Mouse (Mus musculus): Measurements from ENCODE around the gene Thada. TPM values are rescaled to one million over a fixed set of nuclear protein-coding genes. Genes with fewer than 3 reads are reported as not detected.
A peak's percentile ranks its signal among the peaks of the same experiment; 100 is the strongest.

Thada gene
- polyA plus RNA-seq, 2 experiments, result 9.1 to 9.7 TPM

GRCm38 (mm10) chr17:84151306-84151705 lies 314.7 kb downstream of the Thada start:
- Histone ChIP-seq H3K9me3 (ENCODE audit: control insufficient read depth, low read length) (no peaks in the 10 kb centered on the region), H3K9ac (ENCODE audit: low read depth, low read length, severe bottlenecking) (no peak overlapping the region), H3K4me2 (replicated peaks; ENCODE audit: low read depth, low read length, severe bottlenecking) (no peak overlapping the region), H3K36me3 (ENCODE audit: control insufficient read depth, insufficient read depth, low read length) (no peaks in the 10 kb centered on the region), H3K27me3 (ENCODE audit: control insufficient read depth, insufficient read depth, low read length) (no peaks in the 10 kb centered on the region), H3K4me1 (ENCODE audit: control insufficient read depth, insufficient read depth, low read length) (peaks cover 37% of the 10 kb centered on the region), H3K4me3 (replicated peaks; ENCODE audit: low read length) (no peak overlapping the region), H3K27ac (replicated peaks; ENCODE audit: low read depth, low read length) (no peak overlapping the region)
- ATAC-seq (ENCODE audit: low FRiP score, low read depth), result no peak
- no peak for DNase-seq (ENCODE audit: low spot score)
- WGBS, result 55% methylated on average over 6 of the region's 6 CpGs
- TF ChIP-seq POLR2A (IDR thresholded peaks at IDR 0.05; ENCODE audit: borderline replicate concordance, extremely low read depth, insufficient read depth, insufficient read length), result no peak

DNA sequence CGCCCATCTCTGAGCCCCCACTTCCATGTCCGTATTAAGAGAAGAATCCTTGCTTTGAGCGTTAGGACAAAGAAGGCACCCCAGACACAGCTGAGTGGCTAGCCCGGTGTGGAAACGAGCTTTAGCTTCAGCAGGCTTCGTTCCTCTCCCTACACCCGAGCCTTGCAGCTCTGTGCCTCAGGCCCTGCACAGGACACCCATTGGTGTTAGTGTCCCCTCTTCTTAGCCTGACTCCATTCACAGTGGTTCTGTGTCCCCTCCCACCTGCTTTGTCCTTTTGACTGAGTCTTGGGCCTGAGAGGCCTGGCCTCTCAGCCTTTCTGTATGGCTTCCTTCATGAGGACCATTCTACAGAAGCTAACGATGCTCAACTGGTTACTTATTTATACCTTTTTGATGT lies 315.7 kb downstream of the Thada start:
- Histone ChIP-seq H3K9me3 (ENCODE audit: control insufficient read depth, low read length) (no peaks in the 10 kb centered on the region), H3K4me2 (replicated peaks; ENCODE audit: low read depth, low read length, severe bottlenecking) (no peak overlapping the region), H3K9ac (ENCODE audit: low read depth, low read length, severe bottlenecking) (no peak overlapping the region), H3K27ac (replicated peaks; ENCODE audit: low read depth, low read length) (no peak overlapping the region), H3K27me3 (ENCODE audit: control insufficient read depth, insufficient read depth, low read length) (no peaks in the 10 kb centered on the region), H3K36me3 (ENCODE audit: control insufficient read depth, insufficient read depth, low read length) (no peaks in the 10 kb centered on the region), H3K4me3 (replicated peaks; ENCODE audit: low read length) (no peak overlapping the region), H3K4me1 (ENCODE audit: control insufficient read depth, insufficient read depth, low read length) (peaks cover 43% of the 10 kb centered on the region)
- 78% methylated on average over 8 of the region's 8 CpGs for WGBS
- TF ChIP-seq POLR2A (IDR thresholded peaks at IDR 0.05; ENCODE audit: borderline replicate concordance, extremely low read depth, insufficient read depth, insufficient read length), result no peak
- ATAC-seq (ENCODE audit: low FRiP score, low read depth), result no peak
- DNase-seq (ENCODE audit: low spot score), result no peak

DNA sequence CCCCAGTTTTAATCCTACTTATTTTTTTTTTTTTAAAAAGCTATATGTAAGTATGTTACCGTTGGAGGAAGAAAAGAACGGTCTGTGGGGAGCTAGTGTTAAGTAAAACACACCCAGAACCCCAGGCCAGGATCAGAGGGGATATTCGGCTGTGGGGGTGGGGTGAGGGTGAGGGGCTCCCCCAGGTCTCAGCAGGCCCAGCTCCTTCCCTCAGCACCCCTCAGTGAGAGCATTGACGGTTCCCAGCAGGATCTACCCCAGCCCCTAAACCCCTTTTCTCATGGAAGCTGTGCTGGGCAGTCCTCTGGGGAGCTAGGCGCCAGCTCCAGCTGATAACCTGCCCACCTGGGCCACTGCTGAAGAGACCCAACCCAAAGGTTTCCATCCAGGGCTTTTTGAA lies 316.4 kb downstream of the Thada start:
- DNase-seq (ENCODE audit: low spot score) (no peak), ATAC-seq (ENCODE audit: low FRiP score, low read depth) (no peak)
- H3K27me3 ChIP-seq (ENCODE audit: control insufficient read depth, insufficient read depth, low read length), result no peaks in the 10 kb centered on the region
- 0 out of 2 replicates have a peak overlapping the region, but pooled peaks have one; percentile 2 for H3K27ac ChIP-seq (replicated peaks; ENCODE audit: low read depth, low read length)
- no peak overlapping the region for H3K4me3 ChIP-seq (replicated peaks; ENCODE audit: low read length)
- no peaks in the 10 kb centered on the region for H3K9me3 ChIP-seq (ENCODE audit: control insufficient read depth, low read length)
- H3K4me2 ChIP-seq (replicated peaks; ENCODE audit: low read depth, low read length, severe bottlenecking), result no peak overlapping the region
- peaks cover 43% of the 10 kb centered on the region for H3K4me1 ChIP-seq (ENCODE audit: control insufficient read depth, insufficient read depth, low read length)
- WGBS, result 58% methylated on average over 5 of the region's 5 CpGs
- no peak overlapping the region for H3K9ac ChIP-seq (ENCODE audit: low read depth, low read length, severe bottlenecking)
- no peaks in the 10 kb centered on the region for H3K36me3 ChIP-seq (ENCODE audit: control insufficient read depth, insufficient read depth, low read length)
- no peak for TF ChIP-seq POLR2A (IDR thresholded peaks at IDR 0.05; ENCODE audit: borderline replicate concordance, extremely low read depth, insufficient read depth, insufficient read length)

DNA sequence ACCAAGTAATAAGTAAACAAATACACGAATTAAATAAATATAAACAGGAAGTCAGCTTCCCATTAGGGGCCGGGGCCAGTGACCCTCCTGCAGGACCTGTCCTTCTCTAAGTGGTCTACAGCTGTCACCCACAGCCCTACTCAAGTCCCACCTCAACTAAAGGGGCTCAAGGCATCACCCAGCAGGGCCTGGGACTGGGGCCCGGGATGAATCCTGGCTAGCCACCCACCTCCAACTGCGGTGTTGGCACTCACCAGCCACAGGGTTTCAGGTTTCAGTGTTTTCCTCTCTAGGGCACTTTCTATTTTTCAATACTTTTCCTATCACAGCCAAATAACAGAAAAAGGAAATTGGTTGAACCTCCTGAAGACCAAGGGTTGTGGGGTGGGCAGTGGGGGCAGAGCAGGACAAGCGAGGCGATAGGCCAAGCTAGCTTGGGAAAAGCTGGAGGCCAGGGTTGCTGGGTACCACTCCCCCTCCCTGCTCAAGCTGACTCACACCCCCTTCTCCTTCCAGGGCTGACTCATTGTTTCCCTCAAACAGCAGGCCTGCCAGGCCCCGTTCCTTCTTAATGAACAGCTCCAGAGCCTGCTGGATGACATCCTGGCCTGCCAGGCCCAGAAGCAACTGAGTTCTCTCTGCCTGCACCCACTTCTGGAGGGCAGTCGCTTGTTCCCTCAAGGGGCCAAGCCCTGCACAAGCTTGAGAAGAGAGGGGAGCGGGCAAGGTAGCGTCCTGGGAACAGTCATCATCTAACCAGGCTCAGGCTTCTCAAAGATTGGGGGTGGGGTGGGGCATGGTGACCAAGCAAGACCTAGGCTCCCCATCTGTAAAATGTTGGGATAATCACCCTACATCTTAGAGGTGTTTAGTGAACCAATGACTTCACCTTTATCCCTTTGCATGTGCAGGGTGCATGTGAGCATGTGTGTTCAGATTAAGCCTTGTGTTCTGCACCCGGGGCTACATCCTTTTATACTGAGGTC lies 317.2 kb downstream of the Thada start:
- Histone ChIP-seq H3K9me3 (ENCODE audit: control insufficient read depth, low read length) (no peaks in the 10 kb centered on the region), H3K27me3 (ENCODE audit: control insufficient read depth, insufficient read depth, low read length) (no peaks in the 10 kb centered on the region), H3K4me3 (replicated peaks; ENCODE audit: low read length) (no peak overlapping the region), H3K27ac (replicated peaks; ENCODE audit: low read depth, low read length) (peak overlapping the region; percentile 73), H3K4me2 (replicated peaks; ENCODE audit: low read depth, low read length, severe bottlenecking) (no peak overlapping the region), H3K36me3 (ENCODE audit: control insufficient read depth, insufficient read depth, low read length) (no peaks in the 10 kb centered on the region), H3K4me1 (ENCODE audit: control insufficient read depth, insufficient read depth, low read length) (peaks cover 44% of the 10 kb centered on the region), H3K9ac (ENCODE audit: low read depth, low read length, severe bottlenecking) (no peak overlapping the region)
- no peak for TF ChIP-seq POLR2A (IDR thresholded peaks at IDR 0.05; ENCODE audit: borderline replicate concordance, extremely low read depth, insufficient read depth, insufficient read length)
- 33% methylated on average over 11 of the region's 11 CpGs for WGBS
- peak; percentile 82 for DNase-seq (ENCODE audit: low spot score)
- ATAC-seq (ENCODE audit: low FRiP score, low read depth), result peak; percentile 84

GRCm38 (mm10) chr17:84147183-84148108 lies 318.6 kb downstream of the Thada start:
- DNase-seq (ENCODE audit: low spot score), result no peak
- WGBS, result 66% methylated on average over 11 of the region's 11 CpGs
- H3K9ac ChIP-seq (ENCODE audit: low read depth, low read length, severe bottlenecking), result no peak overlapping the region

More at GRCm38 (mm10) chr17:84147183-84148108, 318.6 kb downstream of the Thada start:
- Histone ChIP-seq H3K36me3 (ENCODE audit: control insufficient read depth, insufficient read depth, low read length) (no peaks in the 10 kb centered on the region), H3K4me1 (ENCODE audit: control insufficient read depth, insufficient read depth, low read length) (peaks cover 57% of the 10 kb centered on the region), H3K27me3 (ENCODE audit: control insufficient read depth, insufficient read depth, low read length) (no peaks in the 10 kb centered on the region), H3K4me3 (replicated peaks; ENCODE audit: low read length) (no peak overlapping the region), H3K27ac (replicated peaks; ENCODE audit: low read depth, low read length) (no peak overlapping the region), H3K9me3 (ENCODE audit: control insufficient read depth, low read length) (no peaks in the 10 kb centered on the region), H3K4me2 (replicated peaks; ENCODE audit: low read depth, low read length, severe bottlenecking) (no peak overlapping the region)
- TF ChIP-seq POLR2A (IDR thresholded peaks at IDR 0.05; ENCODE audit: borderline replicate concordance, extremely low read depth, insufficient read depth, insufficient read length), result no peak
- no peak for ATAC-seq (ENCODE audit: low FRiP score, low read depth)
